Mouse (Mus musculus): Measurements from ENCODE around the gene Ckap2l. TPM values are rescaled to one million over a fixed set of nuclear protein-coding genes. Genes with fewer than 3 reads are reported as not detected.

Ckap2l gene
- under 1 TPM; 0.81 to 0.95 TPM for total RNA-seq (2021)

GRCm38 (mm10) chr2:129296671-129297588 is at the start of gene Ckap2l:
Gene Ckap2l, minus strand, starts transcription at chr2:129297212.
- DNase-seq (ENCODE audit: low spot score), result peak; percentile 97
- intact Hi-C loops (cut with DNase I), result loop anchor here (5.0 kb wide), 2 partner anchors 90 to 110 kb away; no protein-coding TSS in a partner anchor

DNA sequence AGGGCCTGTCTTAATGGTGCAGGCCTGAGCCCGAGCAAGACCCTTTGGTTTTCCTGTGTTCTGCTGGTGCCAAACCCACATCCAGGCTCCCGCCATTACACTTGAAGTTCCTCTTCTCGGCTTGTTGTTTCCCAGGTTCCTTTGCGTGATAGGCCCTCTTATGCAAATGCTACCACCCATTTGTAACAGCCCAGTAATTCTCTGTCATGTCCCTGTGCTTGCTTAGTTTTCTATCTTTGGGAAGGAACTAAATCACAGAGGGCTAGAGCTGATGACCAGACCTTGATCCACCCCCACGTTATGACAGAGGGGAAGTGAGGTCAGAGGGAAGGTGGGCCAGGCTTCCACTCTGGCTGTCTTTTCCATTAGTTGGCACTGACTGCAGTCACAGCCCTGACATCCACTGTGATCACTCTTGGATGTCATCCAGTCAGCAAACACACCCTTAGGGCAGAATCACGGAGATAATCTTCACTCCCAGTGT is 41.2 kb upstream of the Ckap2l start:
- DNase-seq (ENCODE audit: low spot score), result no peak
- intact Hi-C loops (cut with DNase I), result no loop called here

GRCm38 (mm10) chr2:129333471-129333870 is 36.5 kb upstream of the Ckap2l start:
- DNase-seq (ENCODE audit: low spot score), result no peak
- intact Hi-C loops (cut with DNase I), result no loop called here

DNA sequence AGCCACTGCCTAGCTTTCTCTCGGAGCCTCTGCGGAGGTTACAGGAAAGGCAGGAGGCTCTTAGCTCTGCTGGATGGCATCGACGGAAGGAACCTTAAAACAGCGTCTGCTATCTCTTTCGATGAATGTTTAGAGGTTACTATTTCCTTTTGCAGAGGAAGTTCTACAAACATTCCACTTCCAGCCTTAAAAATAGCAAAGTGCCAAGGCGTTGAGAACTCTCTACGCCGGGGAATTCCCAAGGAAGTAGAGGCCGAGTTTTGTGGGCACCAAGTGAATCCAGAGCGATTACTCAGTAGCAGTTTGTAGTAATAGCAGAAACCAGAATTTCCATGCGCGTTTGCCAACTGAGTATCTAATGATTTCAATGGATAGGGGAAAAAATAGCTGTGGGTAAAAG is 33.5 kb upstream of the Ckap2l start:
- intact Hi-C loops (cut with DNase I), result no loop called here
- no peak for DNase-seq (ENCODE audit: low spot score)

DNA sequence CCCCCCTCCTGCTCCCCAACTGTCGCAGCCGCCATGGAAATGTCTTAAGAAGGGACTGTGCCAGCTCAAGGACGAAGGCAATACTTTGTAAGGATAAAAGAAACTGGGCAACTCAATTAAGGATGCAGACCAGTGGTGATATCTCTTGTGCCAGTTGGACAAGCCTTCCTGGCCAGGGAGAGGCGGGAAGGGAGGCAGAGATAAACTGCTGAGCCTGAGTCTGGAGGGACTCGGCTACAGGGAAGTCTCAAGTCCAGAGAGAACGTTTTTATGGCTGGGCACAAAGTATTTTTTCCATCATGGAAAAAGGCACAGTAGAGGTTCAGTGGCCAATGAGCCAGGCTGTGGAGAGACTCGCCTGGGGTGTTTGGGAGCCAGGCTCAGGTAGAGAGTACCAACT is 33.0 kb upstream of the Ckap2l start:
- intact Hi-C loops (cut with DNase I), result no loop called here
- no peak for DNase-seq (ENCODE audit: low spot score)

DNA sequence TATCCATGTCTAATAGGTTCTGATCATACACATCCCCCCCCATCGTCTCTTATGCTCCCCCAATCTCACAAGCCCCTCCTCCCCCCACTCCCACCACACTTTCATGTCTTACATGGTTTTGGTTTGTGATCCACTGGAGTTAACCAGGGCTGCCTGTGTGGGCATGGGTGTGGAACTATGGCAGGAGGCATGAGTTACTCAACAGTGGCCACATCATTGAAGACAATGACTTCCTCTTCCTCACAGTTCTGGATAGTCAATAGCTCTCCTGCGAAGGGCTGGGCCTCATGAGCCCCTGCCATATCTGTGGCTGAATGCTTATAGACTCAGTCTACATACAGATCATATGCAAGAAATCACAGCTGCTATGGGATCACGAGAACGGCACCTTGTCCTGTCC is 31.2 kb upstream of the Ckap2l start:
- intact Hi-C loops (cut with DNase I), result no loop called here
- DNase-seq (ENCODE audit: low spot score), result no peak

GRCm38 (mm10) chr2:129324216-129324615 is 27.2 kb upstream of the Ckap2l start:
- DNase-seq (ENCODE audit: low spot score), result no peak
- intact Hi-C loops (cut with DNase I), result no loop called here

GRCm38 (mm10) chr2:129322117-129322635 is 25.2 kb upstream of the Ckap2l start:
- DNase-seq (ENCODE audit: low spot score), result no peak
- intact Hi-C loops (cut with DNase I), result no loop called here

DNA sequence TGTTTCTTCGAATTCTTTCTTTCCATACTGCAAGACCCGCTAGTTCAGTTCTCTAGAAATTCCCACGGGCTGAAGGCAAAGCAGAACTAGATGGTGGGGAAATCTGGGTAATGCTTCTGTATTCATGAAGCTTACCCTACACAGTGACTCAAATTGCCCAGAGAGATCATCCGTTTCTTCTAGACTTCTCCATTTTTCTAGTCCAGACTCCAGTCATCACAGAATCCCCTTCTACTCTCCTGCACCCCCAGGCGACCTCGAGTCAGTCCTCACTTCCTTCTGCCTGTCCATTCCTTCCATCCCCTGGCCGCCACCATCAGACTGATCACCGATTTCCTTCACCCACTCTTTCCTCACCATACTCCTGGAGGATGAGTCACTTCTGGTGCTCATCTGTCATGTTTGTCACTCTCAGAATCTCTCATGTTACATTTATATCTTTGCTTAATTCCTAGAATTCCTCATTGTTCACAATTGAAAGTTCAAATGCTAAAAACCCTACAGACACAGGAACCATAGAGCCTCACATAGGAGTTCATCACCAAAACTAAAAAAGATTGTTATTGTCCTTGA is 23.1 kb upstream of the Ckap2l start:
- DNase-seq (ENCODE audit: low spot score), result no peak
- intact Hi-C loops (cut with DNase I), result no loop called here

DNA sequence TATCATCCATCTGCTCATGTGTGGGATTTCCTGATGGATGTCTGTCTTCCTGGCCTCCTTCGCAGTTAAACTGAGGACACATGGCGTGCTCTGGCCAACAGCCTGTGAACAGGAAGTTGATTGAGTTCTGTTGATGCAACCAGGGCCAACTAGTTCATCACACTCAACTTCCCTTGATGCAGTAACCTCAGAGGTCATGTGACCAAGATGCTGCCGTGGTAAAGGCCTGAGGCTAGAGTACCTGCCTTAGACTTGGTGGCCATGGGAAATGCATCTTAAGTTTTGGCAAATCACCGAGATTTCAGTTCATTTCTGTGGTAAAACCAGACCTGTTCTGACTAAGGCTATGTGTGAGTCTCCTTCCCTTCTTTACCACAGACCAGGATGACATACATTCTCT is 18.8 kb upstream of the Ckap2l start:
- intact Hi-C loops (cut with DNase I), result no loop called here

DNA sequence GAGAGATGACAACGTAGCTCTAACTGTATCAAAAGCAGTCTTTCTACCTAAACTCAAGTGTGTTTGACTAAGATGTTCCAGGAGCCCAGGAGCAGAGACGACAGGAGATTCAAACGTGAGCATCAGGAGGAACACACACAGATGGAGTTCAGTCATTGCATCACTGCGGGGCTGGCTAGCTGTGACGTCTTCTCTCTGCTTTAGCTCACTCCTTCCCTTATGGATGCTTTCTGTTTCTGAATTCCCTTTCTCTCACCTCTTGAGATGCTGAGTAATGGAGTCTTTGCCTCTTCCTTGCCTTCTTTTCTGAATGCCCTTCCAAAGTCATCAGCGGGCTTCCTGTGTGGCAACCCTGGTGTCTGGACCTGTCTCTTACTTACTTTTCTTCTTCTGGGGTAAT is 17.9 kb upstream of the Ckap2l start:
- intact Hi-C loops (cut with DNase I), result no loop called here
- DNase-seq (ENCODE audit: low spot score), result no peak

More for the DNA sequence above, 18.8 kb upstream of the Ckap2l start:
- no peak for DNase-seq (ENCODE audit: low spot score)

DNA sequence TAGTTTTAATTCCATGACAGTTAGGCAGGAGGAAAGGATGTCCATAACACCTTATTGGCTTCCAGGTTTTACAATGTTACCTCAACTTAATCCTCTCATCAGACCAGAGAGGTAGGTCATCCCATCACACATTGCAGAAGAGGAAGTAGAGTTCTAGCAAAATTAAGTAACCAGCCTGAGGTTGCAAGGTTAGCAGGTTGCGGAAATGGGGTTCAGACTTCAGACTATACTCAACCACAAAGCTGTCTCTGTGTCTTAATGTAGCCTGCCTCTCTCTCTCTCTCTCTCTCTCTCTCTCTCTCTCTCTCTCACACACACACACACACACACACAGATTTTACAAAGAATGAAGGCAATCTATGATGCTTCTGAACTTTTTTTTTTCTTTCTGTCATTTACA is 16.9 kb upstream of the Ckap2l start:
- intact Hi-C loops (cut with DNase I), result no loop called here
- DNase-seq (ENCODE audit: low spot score), result no peak

DNA sequence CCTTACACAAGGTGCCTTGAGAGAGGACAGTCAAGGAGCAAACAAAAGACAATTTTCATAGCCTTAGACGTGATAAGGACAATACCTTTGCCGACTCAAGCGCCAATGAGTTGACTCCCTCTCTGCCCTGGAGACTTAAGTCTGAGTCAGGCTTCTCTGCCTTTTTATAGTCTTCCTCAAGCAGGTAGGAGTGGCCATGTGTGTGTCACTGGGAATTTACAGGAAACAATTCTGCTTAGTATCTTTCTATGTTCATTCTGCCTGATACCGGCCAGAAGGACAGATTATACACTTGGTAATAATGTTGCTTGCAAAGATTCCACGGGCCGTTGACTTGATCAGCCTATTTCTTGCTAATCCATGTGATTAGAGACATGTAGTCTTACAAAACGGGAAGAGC is 12.8 kb upstream of the Ckap2l start, which contains the start of gene Il1a:
Il1a (minus strand) TSS at position 137 of the 400 bp plus-strand sequence.
- DNase-seq (ENCODE audit: low spot score), result no peak
- intact Hi-C loops (cut with DNase I), result no loop called here

GRCm38 (mm10) chr2:129306020-129306419 is 9.0 kb upstream of the Ckap2l start:
- no peak for DNase-seq (ENCODE audit: low spot score)
- intact Hi-C loops (cut with DNase I), result no loop called here

GRCm38 (mm10) chr2:129297589-129297982 is 574 bp upstream of the Ckap2l start:
- intact Hi-C loops (cut with DNase I), result loop anchor here (5.0 kb wide), 2 partner anchors 90 to 110 kb away; no protein-coding TSS in a partner anchor
- no peak for DNase-seq (ENCODE audit: low spot score)

GRCm38 (mm10) chr2:129296086-129296485 is 926 bp downstream of the Ckap2l start:
- intact Hi-C loops (cut with DNase I), result loop anchor here (5.0 kb wide), 2 partner anchors 91 to 111 kb away; no protein-coding TSS in a partner anchor
- no peak for DNase-seq (ENCODE audit: low spot score)

DNA sequence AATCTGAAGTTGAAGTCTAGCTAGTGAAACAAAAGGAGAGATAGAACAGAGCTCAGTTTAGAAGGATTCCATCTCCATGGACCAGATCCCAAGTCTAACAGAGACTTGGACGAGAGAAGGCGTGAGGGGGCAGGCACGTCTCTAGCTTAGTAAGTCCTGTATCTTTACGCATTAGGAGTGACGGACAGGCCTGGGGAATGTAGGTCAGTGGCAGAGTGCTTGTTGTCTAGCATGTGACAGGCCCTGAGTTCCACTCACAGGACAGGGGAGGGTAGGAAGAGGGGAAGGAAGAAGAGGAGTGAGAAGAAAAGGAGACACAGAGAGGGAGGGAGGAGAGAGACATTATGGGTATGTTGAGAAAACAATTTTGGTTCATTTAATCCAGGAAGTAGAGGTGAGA is 1.9 kb downstream of the Ckap2l start:
- DNase-seq (ENCODE audit: low spot score), result no peak
- intact Hi-C loops (cut with DNase I), result loop anchor here (5.0 kb wide), 2 partner anchors 92 to 112 kb away; no protein-coding TSS in a partner anchor

DNA sequence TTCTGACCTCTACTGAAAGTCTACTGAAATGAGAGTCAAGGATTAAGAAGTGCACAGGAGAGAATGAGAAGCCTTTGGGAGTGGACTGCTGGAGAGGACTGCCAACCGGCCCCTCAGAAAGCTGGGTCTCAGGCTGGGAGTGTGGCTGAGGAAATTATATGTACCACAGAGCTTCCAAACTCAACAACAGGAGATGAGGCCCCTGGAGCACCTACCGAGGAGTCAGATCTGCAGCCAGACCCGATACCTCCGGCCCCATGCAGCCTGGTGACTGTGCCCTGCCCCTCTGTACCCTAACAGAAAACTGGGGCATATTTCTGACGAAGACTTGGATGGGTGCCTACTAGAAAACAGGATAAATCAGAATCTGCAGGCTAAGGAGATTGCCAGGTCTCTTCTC is 23.2 kb downstream of the Ckap2l start:
- intact Hi-C loops (cut with DNase I), result no loop called here
- DNase-seq (ENCODE audit: low spot score), result no peak

GRCm38 (mm10) chr2:129270621-129271020 is 26.4 kb downstream of the Ckap2l start:
- DNase-seq (ENCODE audit: low spot score), result no peak
- intact Hi-C loops (cut with DNase I), result no loop called here

GRCm38 (mm10) chr2:129269986-129270385 is 27.0 kb downstream of the Ckap2l start:
- DNase-seq (ENCODE audit: low spot score), result no peak
- intact Hi-C loops (cut with DNase I), result no loop called here

- intact Hi-C loops (cut with DNase I), result no loop called here
- no peak for DNase-seq (ENCODE audit: low spot score)
Measured at GRCm38 (mm10) chr2:129269161-129269643, 27.8 kb downstream of the Ckap2l start.
